Mouse (Mus musculus): Measurements from ENCODE around the gene Rpp14.

- no peak for TF ChIP-seq POLR2A (IDR thresholded peaks at IDR 0.05; ENCODE audit: extremely low read depth, insufficient read depth, low read length)
- no peak for TF ChIP-seq CTCF (IDR thresholded peaks at IDR 0.05; ENCODE audit: low read depth, low read length)
These were observed 43.8 kb upstream of the Rpp14 start for GRCm38 (mm10) chr14:8036406-8036805.

Measured in liver, adult 2 months (tissue).